24 mouse cellular contexts compared by ENCODE assay signal in the genomic region with DNA sequence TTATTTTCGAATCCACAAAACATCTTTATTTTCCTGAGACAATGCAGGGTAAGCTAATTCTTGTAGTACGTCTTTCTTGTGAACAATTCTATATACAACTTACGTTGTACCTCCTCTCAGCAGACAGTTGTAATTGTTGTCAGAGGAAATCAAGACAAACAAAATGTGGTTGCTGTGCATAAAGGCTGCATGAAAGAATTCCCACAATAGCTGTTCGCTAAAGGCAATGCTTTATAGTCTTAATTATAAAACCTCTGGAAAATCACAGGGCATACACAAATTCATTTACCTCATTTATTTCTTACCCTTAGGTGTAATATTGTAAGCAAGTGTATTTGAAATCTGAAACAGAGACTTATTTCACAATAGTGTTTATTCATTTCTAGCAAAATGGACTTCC.
"Had no signal": no experiment of that assay in that cellular context is flagged by ENCODE, and none has a peak within 500 bp of the region (broad histone marks: within the 10 kb centered on the region; RNA-seq: fewer than 3 reads in every experiment).

No protein-coding gene starts in this region.

- H3K36me3 ChIP-seq: heart, embryonic 13.5 days; heart, embryonic 15.5 days; kidney, embryonic 15.5 days; limb, embryonic 13.5 days; limb, embryonic 15.5 days had no signal

- DNase-seq: forebrain, postnatal 0 days; gastrocnemius, postnatal 14 days; gastrocnemius, postnatal 36 days; heart, adult 11 months; heart, adult 2 months; heart, postnatal 14 days; heart, postnatal 36 days; kidney, adult 11 months; kidney, adult 2 months; kidney, adult 9 months; kidney, postnatal 14 days; kidney, postnatal 36 days; layer of hippocampus, adult 9-11 months; layer of hippocampus, postnatal 36 days; left cerebral cortex, postnatal 4 days had no signal

- H3K4me2 ChIP-seq: heart, embryonic 11.5 days; heart, embryonic 13.5 days; heart, embryonic 15.5 days; hindbrain, embryonic 14.5 days; kidney, embryonic 15.5 days; limb, embryonic 13.5 days; limb, embryonic 15.5 days had no signal

- ATAC-seq: forebrain, postnatal 0 days; intestine, embryonic 16.5 days had no signal

- H3K4me3 ChIP-seq: heart, adult 2 months; heart, embryonic 13.5 days; heart, embryonic 15.5 days; kidney, embryonic 15.5 days; limb, embryonic 13.5 days; limb, embryonic 15.5 days had no signal

- H3K9ac ChIP-seq: forebrain, postnatal 0 days; heart, embryonic 13.5 days; heart, embryonic 15.5 days; hindbrain, embryonic 14.5 days; kidney, embryonic 15.5 days; limb, embryonic 13.5 days; limb, embryonic 15.5 days had no signal

- H3K9me3 ChIP-seq: heart, embryonic 13.5 days; heart, embryonic 15.5 days; kidney, embryonic 15.5 days; limb, embryonic 13.5 days; limb, embryonic 15.5 days had no signal

- H3K27ac ChIP-seq: heart, adult 2 months; heart, embryonic 13.5 days; heart, embryonic 15.5 days; hindbrain, embryonic 14.5 days; kidney, embryonic 15.5 days; kidney, postnatal 0 days; limb, embryonic 13.5 days; limb, embryonic 15.5 days had no signal

- H3K4me1 ChIP-seq: heart, embryonic 13.5 days; heart, embryonic 15.5 days; kidney, embryonic 15.5 days; limb, embryonic 13.5 days; limb, embryonic 15.5 days had no signal

- H3K27me3 ChIP-seq: heart, embryonic 13.5 days; heart, embryonic 15.5 days; kidney, embryonic 15.5 days; limb, embryonic 13.5 days; limb, embryonic 15.5 days had no signal
